Comparison of ENCODE assay signal across 27 mouse cellular contexts in genomic region chr11:17188786-17189185, GRCm38 (mm10). TPM values are rescaled to one million over a fixed set of nuclear protein-coding genes. Genes with fewer than 3 reads are reported as not detected.
DNase-seq lines count a peak whose midpoint lies in the region; ATAC-seq and TF ChIP-seq lines count a peak whose summit lies in the region.
"Had no signal": no experiment of that assay in that cellular context is flagged by ENCODE, and none has a peak within 500 bp of the region (broad histone marks: within the 10 kb centered on the region; RNA-seq: fewer than 3 reads in every experiment).

No protein-coding gene starts in this region.

- peak; percentile 27 for DNase-seq in hindbrain, embryonic 10.5 days (ENCODE audit: low spot score)
- DNase-seq in hindbrain, postnatal 0 days (ENCODE audit: low spot score), result no peak
- peak; percentile 45 for DNase-seq in embryo, embryonic 10 days (ENCODE audit: low spot score)
- peak; percentile 17 for DNase-seq in embryo, embryonic 11 days
- peak; percentile 22 for DNase-seq in embryonic facial prominence, embryonic 10.5 days (ENCODE audit: low spot score)
- no peak for DNase-seq in adrenal gland, adult (ENCODE audit: inconsistent age in 2 of 2, low spot score in 1 of 2)
- no peak for DNase-seq in frontal cortex, postnatal 14 days (ENCODE audit: low spot score in 2 of 2)
- DNase-seq: adrenal gland, adult 2 months; adrenal gland, postnatal 10 days; adrenal gland, postnatal 25 days; B cell, adult 2 months; cerebellum, adult 11 months; cerebellum, adult 18-20 months; cerebellum, adult 8-10 months; cerebellum, adult 9-11 months; cerebellum, postnatal 14 days; cerebellum, postnatal 36 days; forebrain, postnatal 0 days had no signal

- H3K4me2 ChIP-seq in hindbrain, postnatal 0 days (ENCODE audit: low read depth, low read length), result no peak overlapping the region
- H3K4me2 ChIP-seq in intestine, embryonic 15.5 days (replicated peaks), result no peak overlapping the region
- H3K4me2 ChIP-seq: embryonic facial prominence, embryonic 12.5 days; forebrain, embryonic 13.5 days; forebrain, embryonic 15.5 days had no signal

- H3K27me3 ChIP-seq in hindbrain, embryonic 10.5 days (ENCODE audit: insufficient read depth, poor library complexity, severe bottlenecking), result no peaks in the 10 kb centered on the region
- H3K27me3 ChIP-seq in hindbrain, postnatal 0 days (ENCODE audit: insufficient read depth, low read length), result no peaks in the 10 kb centered on the region
- no peaks in the 10 kb centered on the region for H3K27me3 ChIP-seq in embryonic facial prominence, embryonic 10.5 days (replicated peaks; ENCODE audit: low read depth, poor library complexity, severe bottlenecking)
- no peaks in the 10 kb centered on the region for H3K27me3 ChIP-seq in intestine, embryonic 15.5 days (replicated peaks)
- H3K27me3 ChIP-seq: CH12.LX; embryonic facial prominence, embryonic 12.5 days; forebrain, embryonic 13.5 days; forebrain, embryonic 15.5 days; Patski had no signal

- H3K4me1 ChIP-seq in hindbrain, embryonic 10.5 days (replicated peaks), result peaks cover 15% of the 10 kb centered on the region; the same call in 1 of the 2 replicates
- H3K4me1 ChIP-seq in hindbrain, postnatal 0 days (ENCODE audit: insufficient read depth, low read length), result no peaks in the 10 kb centered on the region
- H3K4me1 ChIP-seq in embryonic facial prominence, embryonic 10.5 days, result peaks cover 14% of the 10 kb centered on the region; the same call in 1 of the 2 replicates
- no peaks in the 10 kb centered on the region for H3K4me1 ChIP-seq in intestine, embryonic 15.5 days (replicated peaks)
- H3K4me1 ChIP-seq: embryonic facial prominence, embryonic 12.5 days; forebrain, embryonic 15.5 days had no signal

- TF ChIP-seq CTCF in hindbrain, postnatal 0 days (IDR thresholded peaks at IDR 0.05; ENCODE audit: low read depth), result no peak

- no peak overlapping the region for H3K4me3 ChIP-seq in hindbrain, embryonic 10.5 days
- no peak overlapping the region for H3K4me3 ChIP-seq in hindbrain, postnatal 0 days (ENCODE audit: low read length)
- H3K4me3 ChIP-seq in embryonic facial prominence, embryonic 10.5 days, result no peak overlapping the region
- no peak overlapping the region for H3K4me3 ChIP-seq in intestine, embryonic 15.5 days (replicated peaks)
- H3K4me3 ChIP-seq: embryonic facial prominence, embryonic 12.5 days; forebrain, embryonic 13.5 days; forebrain, embryonic 15.5 days had no signal

- 17% methylated on average over 3 of the region's 3 CpGs for WGBS in hindbrain, embryonic 10.5 days
- WGBS in hindbrain, postnatal 0 days, result 48% methylated on average over 3 of the region's 3 CpGs
- WGBS in embryonic facial prominence, embryonic 10.5 days, result 19% methylated on average over 3 of the region's 3 CpGs
- 61% methylated on average over 3 of the region's 3 CpGs for WGBS in intestine, embryonic 15.5 days

- no peaks in the 10 kb centered on the region for H3K9me3 ChIP-seq in hindbrain, embryonic 10.5 days
- no peaks in the 10 kb centered on the region for H3K9me3 ChIP-seq in hindbrain, postnatal 0 days (ENCODE audit: low read length)
- no peaks in the 10 kb centered on the region for H3K9me3 ChIP-seq in embryonic facial prominence, embryonic 10.5 days
- H3K9me3 ChIP-seq in intestine, embryonic 15.5 days, result no peaks in the 10 kb centered on the region
- H3K9me3 ChIP-seq: embryonic facial prominence, embryonic 12.5 days; forebrain, embryonic 13.5 days; forebrain, embryonic 15.5 days; G1E had no signal

- 0 out of 2 replicates have a peak, but pooled peaks cover 6% of the 10 kb centered on the region for H3K36me3 ChIP-seq in hindbrain, embryonic 10.5 days
- H3K36me3 ChIP-seq in hindbrain, postnatal 0 days (ENCODE audit: insufficient read depth, low read length), result no peaks in the 10 kb centered on the region
- peaks cover 4% of the 10 kb centered on the region for H3K36me3 ChIP-seq in embryonic facial prominence, embryonic 10.5 days (replicated peaks)
- no peaks in the 10 kb centered on the region for H3K36me3 ChIP-seq in intestine, embryonic 15.5 days
- H3K36me3 ChIP-seq: embryonic facial prominence, embryonic 12.5 days; forebrain, embryonic 15.5 days had no signal

- no peak overlapping the region for H3K9ac ChIP-seq in hindbrain, postnatal 0 days (replicated peaks; ENCODE audit: low read length)
- H3K9ac ChIP-seq in intestine, embryonic 15.5 days, result no peak overlapping the region
- H3K9ac ChIP-seq: embryonic facial prominence, embryonic 12.5 days; forebrain, embryonic 13.5 days; forebrain, embryonic 15.5 days; forebrain, postnatal 0 days had no signal

- ATAC-seq in hindbrain, postnatal 0 days, result no peak
- ATAC-seq in intestine, embryonic 15.5 days, result no peak
- ATAC-seq: activated CD4-positive, CD25-positive, alpha-beta regulatory T cell, adult 4 months; CD4-positive, CD25-positive, alpha-beta regulatory T cell, adult 4 months; forebrain, postnatal 0 days; Patski had no signal

- H3K27ac ChIP-seq in hindbrain, embryonic 10.5 days, result no peak overlapping the region
- no peak overlapping the region for H3K27ac ChIP-seq in hindbrain, postnatal 0 days
- H3K27ac ChIP-seq in embryonic facial prominence, embryonic 10.5 days (replicated peaks), result no peak overlapping the region
- H3K27ac ChIP-seq in intestine, embryonic 15.5 days, result no peak overlapping the region
- H3K27ac ChIP-seq: embryonic facial prominence, embryonic 12.5 days; forebrain, embryonic 13.5 days; forebrain, embryonic 15.5 days had no signal

RNA-seq across cellular contexts. Expression of gene Wdr92, which starts 6.9 kb away (rescaled TPM):
- polyA plus RNA-seq in hindbrain, embryonic 10.5 days (2016; fragmentation: Nextera tagmentation; extraction: Ambion mirVana), result 25.8 and 31.0 TPM in 2 replicates
- 10.7 and 11.6 TPM in 2 replicates for total RNA-seq in hindbrain, postnatal 0 days (2014; rRNA removed)
- 11.4 and 13.1 TPM in 2 replicates for polyA plus RNA-seq in hindbrain, postnatal 0 days (2015; fragmentation: Nextera tagmentation; extraction: Ambion mirVana)
- polyA plus RNA-seq in embryonic facial prominence, embryonic 10.5 days (2016; fragmentation: Nextera tagmentation; extraction: Ambion mirVana), result 29.5 and 30.1 TPM in 2 replicates
- 24.7 and 27.2 TPM in 2 replicates for polyA plus RNA-seq in intestine, embryonic 15.5 days (2015; fragmentation: Nextera tagmentation; extraction: Ambion mirVana)

RNA-seq across cellular contexts. Expression of gene Pno1, which starts 22.6 kb away (rescaled TPM):
- 89.5 and 109 TPM in 2 replicates for polyA plus RNA-seq in hindbrain, embryonic 10.5 days (2016; fragmentation: Nextera tagmentation; extraction: Ambion mirVana)
- total RNA-seq in hindbrain, postnatal 0 days (2014; rRNA removed), result 14.8 and 25.0 TPM in 2 replicates
- 56.4 and 60.9 TPM in 2 replicates for polyA plus RNA-seq in hindbrain, postnatal 0 days (2015; fragmentation: Nextera tagmentation; extraction: Ambion mirVana)
- polyA plus RNA-seq in embryonic facial prominence, embryonic 10.5 days (2016; fragmentation: Nextera tagmentation; extraction: Ambion mirVana), result 118 and 128 TPM in 2 replicates
- polyA plus RNA-seq in intestine, embryonic 15.5 days (2015; fragmentation: Nextera tagmentation; extraction: Ambion mirVana), result 80.1 and 89.9 TPM in 2 replicates

RNA-seq across cellular contexts. Expression of gene Ppp3r1, which starts 29.7 kb away (rescaled TPM):
- 78.9 and 79.2 TPM in 2 replicates for polyA plus RNA-seq in hindbrain, embryonic 10.5 days (2016; fragmentation: Nextera tagmentation; extraction: Ambion mirVana)
- 90.3 and 94.7 TPM in 2 replicates for total RNA-seq in hindbrain, postnatal 0 days (2014; rRNA removed)
- 260 and 268 TPM in 2 replicates for polyA plus RNA-seq in hindbrain, postnatal 0 days (2015; fragmentation: Nextera tagmentation; extraction: Ambion mirVana)
- 75.6 and 77.3 TPM in 2 replicates for polyA plus RNA-seq in embryonic facial prominence, embryonic 10.5 days (2016; fragmentation: Nextera tagmentation; extraction: Ambion mirVana)
- 100 and 111 TPM in 2 replicates for polyA plus RNA-seq in intestine, embryonic 15.5 days (2015; fragmentation: Nextera tagmentation; extraction: Ambion mirVana)

Comparison
In these comparisons a context has a peak if more than half of its experiments do, and no peak if none do; other contexts are left out.
1. DNase-seq: peak in hindbrain, embryonic 10.5 days (single experiment), embryo, embryonic 10 days (single experiment), embryo, embryonic 11 days (single experiment) and embryonic facial prominence, embryonic 10.5 days (single experiment); none in hindbrain, postnatal 0 days (single experiment), adrenal gland, adult (0 of 2) and frontal cortex, postnatal 14 days (0 of 2).